Mouse (Mus musculus) spleen, adult 2 months (tissue): ENCODE measurements around the gene Ppil1.

Experiments
- CTCF ChIP-seq: fragments of 200-500 bp; IDR thresholded peaks from 2 replicates; pipeline ENCODE4 v1.5.1; 2011; ENCODE audit warnings: mild to moderate bottlenecking, inconsistent platforms; ENCODE audit not compliant: insufficient read depth, insufficient read length, insufficient replicate concordance; ENCODE audit errors: extremely low read depth
- POLR2A ChIP-seq: fragments of 200-500 bp; IDR thresholded peaks from 2 replicates; pipeline ENCODE4 v1.6.1; 2011; ENCODE audit warnings: low read depth, low read length, inconsistent platforms

- TF ChIP-seq POLR2A: no peak
- no peak for TF ChIP-seq CTCF
Observed at GRCm38 (mm10) chr17:29231109-29231508, 32.9 kb downstream of the Ppil1 start.
